In genomic region chr3:88337367-88338020, GRCm38 (mm10) we compare ENCODE assay signal across 9 mouse cellular contexts. TPM values are rescaled to one million over a fixed set of nuclear protein-coding genes. Genes with fewer than 3 reads are reported as not detected.
DNase-seq lines count a peak whose midpoint lies in the region; ATAC-seq and TF ChIP-seq lines count a peak whose summit lies in the region.
"Had no signal": no experiment of that assay in that cellular context is flagged by ENCODE, and none has a peak within 500 bp of the region (broad histone marks: within the 10 kb centered on the region; RNA-seq: fewer than 3 reads in every experiment).

No protein-coding gene starts in this region.

- no peak for ATAC-seq in heart, embryonic 15.5 days (replicated peaks; ENCODE audit: insufficient number of reproducible peaks, insufficient read depth, low FRiP score, low read depth)
- no peak for ATAC-seq in embryonic facial prominence, embryonic 14.5 days (ENCODE audit: low read depth)
- ATAC-seq in intestine, postnatal 0 days, result no peak

- no peaks in the 10 kb centered on the region for H3K9me3 ChIP-seq in heart, embryonic 15.5 days (replicated peaks)
- H3K9me3 ChIP-seq in ES-Bruce4 (replicated peaks; ENCODE audit: control insufficient read depth, insufficient read depth, low read length, poor library complexity, severe bottlenecking), result no peaks in the 10 kb centered on the region
- H3K9me3 ChIP-seq in embryonic facial prominence, embryonic 14.5 days (ENCODE audit: control insufficient read depth, low read length), result no peaks in the 10 kb centered on the region
- no peaks in the 10 kb centered on the region for H3K9me3 ChIP-seq in intestine, postnatal 0 days (ENCODE audit: control insufficient read depth)

- peaks cover 12% of the 10 kb centered on the region for H3K36me3 ChIP-seq in heart, embryonic 15.5 days
- H3K36me3 ChIP-seq in ES-Bruce4 (ENCODE audit: control insufficient read depth, insufficient read depth, low read length, poor library complexity, severe bottlenecking), result peaks cover 10% of the 10 kb centered on the region
- H3K36me3 ChIP-seq in embryonic facial prominence, embryonic 14.5 days (ENCODE audit: control insufficient read depth, insufficient read depth, low read length), result peaks cover 11% of the 10 kb centered on the region
- H3K36me3 ChIP-seq in intestine, postnatal 0 days (ENCODE audit: control insufficient read depth, insufficient read depth), result peaks cover 15% of the 10 kb centered on the region
- peaks cover 22% of the 10 kb centered on the region for H3K36me3 ChIP-seq in myocyte (ENCODE audit: control insufficient read depth, insufficient read depth)

- H3K4me2 ChIP-seq in heart, embryonic 15.5 days, result peak overlapping the region; percentile 74
- H3K4me2 ChIP-seq in embryonic facial prominence, embryonic 14.5 days (ENCODE audit: low read depth, low read length), result peak overlapping the region; percentile 63
- H3K4me2 ChIP-seq in intestine, postnatal 0 days (replicated peaks; ENCODE audit: low read depth), result peak overlapping the region; percentile 71
- peak overlapping the region; percentile 58 for H3K4me2 ChIP-seq in myocyte (ENCODE audit: low read depth)

- no peak overlapping the region for H3ac ChIP-seq in myocyte (ENCODE audit: control insufficient read depth, insufficient read length)

- peaks cover 65% of the 10 kb centered on the region for H3K79me2 ChIP-seq in myocyte (ENCODE audit: control insufficient read depth, insufficient read depth)

- 47% methylated on average over 11 of the region's 11 CpGs for WGBS in heart, embryonic 15.5 days
- 87% methylated on average over 11 of the region's 11 CpGs for WGBS in embryonic facial prominence, embryonic 14.5 days
- 47% methylated on average over 11 of the region's 11 CpGs for whole genome bisulfite sequencing in intestine, postnatal 0 days

- intact Hi-C loops in heart, postnatal 36 days (cut with DNase I), result loop anchor here (5.0 kb wide), 1 partner anchor 40 kb away; the partner anchor contains the start of genes Cct3 and Tsacc

- H3K9ac ChIP-seq in heart, embryonic 15.5 days, result peak overlapping the region; percentile 12; the same call in 1 of the 2 replicates
- peak overlapping the region; percentile 87; the same call in 1 of the 2 replicates for H3K9ac ChIP-seq in ES-Bruce4 (ENCODE audit: low read depth, poor library complexity, severe bottlenecking)
- peak overlapping the region; percentile 28; the same call in 1 of the 2 replicates for H3K9ac ChIP-seq in embryonic facial prominence, embryonic 14.5 days (ENCODE audit: low read depth, low read length)
- no peak overlapping the region for H3K9ac ChIP-seq in intestine, postnatal 0 days (ENCODE audit: low read depth, low read length)

- DNase-seq in heart, postnatal 36 days, result no peak
- no peak for DNase-seq in embryonic facial prominence, embryonic 14.5 days (ENCODE audit: low spot score)
- no peak for DNase-seq in adrenal gland, postnatal 14 days
- DNase-seq in kidney, postnatal 4 days, result no peak

- TF ChIP-seq CTCF in ES-Bruce4 (IDR thresholded peaks at IDR 0.05; ENCODE audit: low read depth, low read length), result no peak
- no peak for TF ChIP-seq CTCF in intestine, postnatal 0 days (IDR thresholded peaks at IDR 0.05; ENCODE audit: low read depth)

- no peaks in the 10 kb centered on the region for H3K27me3 ChIP-seq in heart, embryonic 15.5 days
- H3K27me3 ChIP-seq in ES-Bruce4 (ENCODE audit: control insufficient read depth, insufficient read depth, low read length, poor library complexity, severe bottlenecking) (no peaks in the 10 kb centered on the region), myocyte (ENCODE audit: control insufficient read depth, insufficient read depth, insufficient read length) (no peaks in the 10 kb centered on the region)
- no peaks in the 10 kb centered on the region for H3K27me3 ChIP-seq in embryonic facial prominence, embryonic 14.5 days (replicated peaks; ENCODE audit: control insufficient read depth, insufficient read depth, low read length)
- no peaks in the 10 kb centered on the region for H3K27me3 ChIP-seq in intestine, postnatal 0 days (replicated peaks; ENCODE audit: control insufficient read depth, insufficient read depth, low read length)

- H3K4me1 ChIP-seq in heart, embryonic 15.5 days (replicated peaks), result peaks cover 35% of the 10 kb centered on the region
- H3K4me1 ChIP-seq in ES-Bruce4 (ENCODE audit: control insufficient read depth, insufficient read depth, low read length), result no peaks in the 10 kb centered on the region
- peaks cover 5% of the 10 kb centered on the region; the same call in 1 of the 2 replicates for H3K4me1 ChIP-seq in embryonic facial prominence, embryonic 14.5 days (ENCODE audit: control insufficient read depth, insufficient read depth, low read length)
- no peaks in the 10 kb centered on the region for H3K4me1 ChIP-seq in intestine, postnatal 0 days (replicated peaks; ENCODE audit: control insufficient read depth, insufficient read depth, low read length)

- peak overlapping the region; percentile 96 for H3K4me3 ChIP-seq in heart, embryonic 15.5 days
- H3K4me3 ChIP-seq in ES-Bruce4 (ENCODE audit: low read depth, low read length) (peak overlapping the region; percentile 46), myocyte (peak overlapping the region; percentile 92)
- peak overlapping the region; percentile 68 for H3K4me3 ChIP-seq in embryonic facial prominence, embryonic 14.5 days (ENCODE audit: low read depth, low read length)
- peak overlapping the region; percentile 86 for H3K4me3 ChIP-seq in intestine, postnatal 0 days (ENCODE audit: low read depth, low read length)

- peak overlapping the region; percentile 99 for H3K27ac ChIP-seq in heart, embryonic 15.5 days
- H3K27ac ChIP-seq in ES-Bruce4 (ENCODE audit: insufficient read depth, low read length), result peak overlapping the region; percentile 51
- no peak overlapping the region for H3K27ac ChIP-seq in embryonic facial prominence, embryonic 14.5 days (replicated peaks; ENCODE audit: low read depth, low read length)
- no peak overlapping the region; the same call in 1 of the 2 replicates for H3K27ac ChIP-seq in intestine, postnatal 0 days (ENCODE audit: low read depth, low read length)

- no peak for TF ChIP-seq EP300 in ES-Bruce4 (IDR thresholded peaks at IDR 0.05; ENCODE audit: insufficient read depth, low read depth, low read length)

- TF ChIP-seq POLR2A in ES-Bruce4 (IDR thresholded peaks at IDR 0.05; ENCODE audit: insufficient read depth, low read length) (no peak), myocyte (IDR thresholded peaks at IDR 0.05; ENCODE audit: insufficient read length, low read depth) (no peak)

TF ChIP-seq in myocyte, 11 proteins besides CTCF, POLR2A, EP300 and RAD21 (continues in another document):
- no peak for TF ChIP-seq E2F4 (IDR thresholded peaks at IDR 0.05; ENCODE audit: insufficient read depth)
- no peak for TF ChIP-seq MAX (IDR thresholded peaks at IDR 0.05; ENCODE audit: low read depth)
- TF ChIP-seq TCF3 (IDR thresholded peaks at IDR 0.05; ENCODE audit: insufficient read length, low read depth), result no peak
- TF ChIP-seq SRF (IDR thresholded peaks at IDR 0.05; ENCODE audit: control insufficient read depth, insufficient read length, low read depth), result no peak
- no peak for TF ChIP-seq TCF12 (IDR thresholded peaks at IDR 0.05; ENCODE audit: insufficient read depth, poor library complexity, severe bottlenecking)

RNA-seq across cellular contexts. Expression of gene Smg5, which starts 1.4 kb away (rescaled TPM):
- 41.1 and 52.8 TPM in 2 replicates for polyA plus RNA-seq in heart, embryonic 15.5 days (2015; fragmentation: Nextera tagmentation; extraction: Ambion mirVana)
- total RNA-seq in heart, postnatal 36 days (2021), result 10 to 100 TPM; 38.7 to 42.7 TPM
- polyA plus RNA-seq in ES-Bruce4 (2011; ENCODE audit: insufficient read depth, insufficient read length, low read depth, missing spikeins) (70.7 and 84.2 TPM in 2 replicates), myocyte (2012; fragmentation: generic; extraction: Trizol) (53.5 TPM)
- 31.3 and 33.6 TPM in 2 replicates for polyA plus RNA-seq in embryonic facial prominence, embryonic 14.5 days (2014; fragmentation: Nextera tagmentation; extraction: Ambion mirVana)
- 12.6 and 13.7 TPM in 2 replicates for polyA plus RNA-seq in intestine, postnatal 0 days (2015; fragmentation: Nextera tagmentation; extraction: Ambion mirVana)
- total RNA-seq in adrenal gland, postnatal 14 days (2021), result 44.5 and 55.1 TPM in 2 replicates

RNA-seq across cellular contexts. Expression of gene Tmem79, which starts 1.5 kb away (rescaled TPM):
- 1.7 and 2.2 TPM in 2 replicates for polyA plus RNA-seq in heart, embryonic 15.5 days (2015; fragmentation: Nextera tagmentation; extraction: Ambion mirVana)
- 1 to 10 TPM; 1.1 to 2.1 TPM for total RNA-seq in heart, postnatal 36 days (2021)
- polyA plus RNA-seq in ES-Bruce4 (2011; ENCODE audit: insufficient read depth, insufficient read length, low read depth, missing spikeins), result 9.1 and 12.8 TPM in 2 replicates
- polyA plus RNA-seq in embryonic facial prominence, embryonic 14.5 days (2014; fragmentation: Nextera tagmentation; extraction: Ambion mirVana), result 9.9 and 12.7 TPM in 2 replicates
- 13.5 and 14.0 TPM in 2 replicates for polyA plus RNA-seq in intestine, postnatal 0 days (2015; fragmentation: Nextera tagmentation; extraction: Ambion mirVana)
- polyA plus RNA-seq in myocyte (2012; fragmentation: generic; extraction: Trizol), result 2.3 TPM
- total RNA-seq in adrenal gland, postnatal 14 days (2021), result 15.9 and 22.2 TPM in 2 replicates

RNA-seq across cellular contexts. Expression of gene Glmp, which starts 12.7 kb away (rescaled TPM):
- polyA plus RNA-seq in heart, embryonic 15.5 days (2015; fragmentation: Nextera tagmentation; extraction: Ambion mirVana), result 143 and 156 TPM in 2 replicates
- 10 to 100 TPM; 87.9 to 88.4 TPM for total RNA-seq in heart, postnatal 36 days (2021)
- polyA plus RNA-seq in ES-Bruce4 (2011; ENCODE audit: insufficient read depth, insufficient read length, low read depth, missing spikeins) (89.0 and 93.3 TPM in 2 replicates), myocyte (2012; fragmentation: generic; extraction: Trizol) (171 TPM)
- polyA plus RNA-seq in embryonic facial prominence, embryonic 14.5 days (2014; fragmentation: Nextera tagmentation; extraction: Ambion mirVana), result 127 and 131 TPM in 2 replicates
- 589 and 649 TPM in 2 replicates for polyA plus RNA-seq in intestine, postnatal 0 days (2015; fragmentation: Nextera tagmentation; extraction: Ambion mirVana)
- 139 and 159 TPM in 2 replicates for total RNA-seq in adrenal gland, postnatal 14 days (2021)

RNA-seq across cellular contexts. Expression of gene Paqr6, which starts 26.9 kb away (rescaled TPM):
- polyA plus RNA-seq in heart, embryonic 15.5 days (2015; fragmentation: Nextera tagmentation; extraction: Ambion mirVana), result 3.9 and 5.1 TPM in 2 replicates
- total RNA-seq in heart, postnatal 36 days (2021), result 1 to 10 TPM in 1 of 2 experiments, under 1 TPM in 1; 0.46 to 1.2 TPM
- 4.9 and 6.8 TPM in 2 replicates for polyA plus RNA-seq in ES-Bruce4 (2011; ENCODE audit: insufficient read depth, insufficient read length, low read depth, missing spikeins)
- polyA plus RNA-seq in embryonic facial prominence, embryonic 14.5 days (2014; fragmentation: Nextera tagmentation; extraction: Ambion mirVana), result 7.3 and 9.2 TPM in 2 replicates
- 2.3 and 3.3 TPM in 2 replicates for polyA plus RNA-seq in intestine, postnatal 0 days (2015; fragmentation: Nextera tagmentation; extraction: Ambion mirVana)
- polyA plus RNA-seq in myocyte (2012; fragmentation: generic; extraction: Trizol), result not detected
- total RNA-seq in adrenal gland, postnatal 14 days (2021), result 3.0 TPM in 2 replicates

RNA-seq across cellular contexts. Expression of gene Bglap3, which starts 35.0 kb away (rescaled TPM):
- not detected in 2 replicates for polyA plus RNA-seq in heart, embryonic 15.5 days (2015; fragmentation: Nextera tagmentation; extraction: Ambion mirVana)
- total RNA-seq in heart, postnatal 36 days (2021), result not detected
- polyA plus RNA-seq in ES-Bruce4 (2011; ENCODE audit: insufficient read depth, insufficient read length, low read depth, missing spikeins), result 1.0 and 1.4 TPM in 2 replicates
- polyA plus RNA-seq in embryonic facial prominence, embryonic 14.5 days (2014; fragmentation: Nextera tagmentation; extraction: Ambion mirVana), result 1.5 and 4.6 TPM in 2 replicates
- polyA plus RNA-seq in intestine, postnatal 0 days (2015; fragmentation: Nextera tagmentation; extraction: Ambion mirVana), result 72.5 and 81.0 TPM in 2 replicates
- 0.95 TPM for polyA plus RNA-seq in myocyte (2012; fragmentation: generic; extraction: Trizol)
- total RNA-seq in adrenal gland, postnatal 14 days (2021), result 0.67 and 0.94 TPM in 2 replicates
- polyA plus RNA-seq: testis, adult 2 months had no signal

Comparison
In these comparisons a context has a peak if more than half of its experiments do, and no peak if none do; other contexts are left out.
1. H3K27ac ChIP-seq: peak in heart, embryonic 15.5 days (single experiment) and ES-Bruce4 (single experiment); none in embryonic facial prominence, embryonic 14.5 days (single experiment) and intestine, postnatal 0 days (single experiment).
2. H3K4me3 ChIP-seq: peak in every context shown above with its lines; median percentile 96 in heart, embryonic 15.5 days; 92 in myocyte; 86 in intestine, postnatal 0 days; 68 in embryonic facial prominence, embryonic 14.5 days; 46 in ES-Bruce4.
3. Peak in every context shown above with its lines, with median percentiles within 50 percentile points of each other: H3K4me2 ChIP-seq.